Mouse (Mus musculus): ENCODE data around the gene Clock. TPM values are rescaled to one million over a fixed set of nuclear protein-coding genes. Genes with fewer than 3 reads are reported as not detected.

Clock gene
- polyA plus RNA-seq, 1 experiment from 2014 or later: 11.4 TPM

- H3K9ac ChIP-seq: no peak overlapping the region
- H3K27me3 ChIP-seq (replicated peaks): no peaks in the 10 kb centered on the region
- H3K27ac ChIP-seq: no peak overlapping the region
- H3K36me3 ChIP-seq: peaks cover 3% of the 10 kb centered on the region; the same call in 1 of the 2 replicates
- no peak for ATAC-seq
- no peak overlapping the region for H3K4me3 ChIP-seq (replicated peaks)
- H3K9me3 ChIP-seq: no peaks in the 10 kb centered on the region
- no peaks in the 10 kb centered on the region for H3K4me1 ChIP-seq (replicated peaks)
- H3K4me2 ChIP-seq (replicated peaks): no peak overlapping the region
These were observed 58.1 kb downstream of the Clock start for GRCm38 (mm10) chr5:76246539-76246938.

- ATAC-seq: no peak
- peaks cover 3% of the 10 kb centered on the region; the same call in 1 of the 2 replicates for H3K36me3 ChIP-seq
- H3K27me3 ChIP-seq (replicated peaks): no peaks in the 10 kb centered on the region
- no peaks in the 10 kb centered on the region for H3K9me3 ChIP-seq
- no peaks in the 10 kb centered on the region for H3K4me1 ChIP-seq (replicated peaks)
- 92% methylated on average over 3 of the region's 3 CpGs for WGBS
- H3K4me3 ChIP-seq (replicated peaks): no peak overlapping the region
- H3K9ac ChIP-seq: no peak overlapping the region
- no peak overlapping the region for H3K4me2 ChIP-seq (replicated peaks)
- H3K27ac ChIP-seq: no peak overlapping the region
These were observed 59.2 kb downstream of the Clock start for GRCm38 (mm10) chr5:76245419-76245818.

- WGBS: 93% methylated on average over 10 of the region's 10 CpGs
- Histone ChIP-seq H3K9me3 (no peaks in the 10 kb centered on the region), H3K4me1 (replicated peaks) (no peaks in the 10 kb centered on the region), H3K4me2 (replicated peaks) (no peak overlapping the region), H3K27me3 (replicated peaks) (no peaks in the 10 kb centered on the region), H3K27ac (no peak overlapping the region), H3K36me3 (peaks cover 3% of the 10 kb centered on the region; the same call in 1 of the 2 replicates), H3K4me3 (replicated peaks) (no peak overlapping the region), H3K9ac (no peak overlapping the region)
- no peak for ATAC-seq
These were observed 60.2 kb downstream of the Clock start for GRCm38 (mm10) chr5:76244430-76244829.

GRCm38 (mm10) chr5:76243929-76244328 lies 60.7 kb downstream of the Clock start:
- Histone ChIP-seq H3K4me1 (replicated peaks) (no peaks in the 10 kb centered on the region), H3K9me3 (no peaks in the 10 kb centered on the region), H3K4me2 (replicated peaks) (no peak overlapping the region), H3K36me3 (peaks cover 3% of the 10 kb centered on the region; the same call in 1 of the 2 replicates), H3K4me3 (replicated peaks) (no peak overlapping the region), H3K9ac (no peak overlapping the region), H3K27ac (no peak overlapping the region), H3K27me3 (replicated peaks) (no peaks in the 10 kb centered on the region)
- 97% methylated on average over 4 of the region's 4 CpGs for WGBS
- ATAC-seq: no peak

- Histone ChIP-seq H3K4me3 (replicated peaks) (no peak overlapping the region), H3K27ac (no peak overlapping the region), H3K27me3 (replicated peaks) (no peaks in the 10 kb centered on the region), H3K36me3 (peaks cover 3% of the 10 kb centered on the region; the same call in 1 of the 2 replicates), H3K9me3 (no peaks in the 10 kb centered on the region), H3K4me2 (replicated peaks) (no peak overlapping the region), H3K9ac (no peak overlapping the region), H3K4me1 (replicated peaks) (no peaks in the 10 kb centered on the region)
- ATAC-seq: no peak
- 86% methylated on average over 3 of the region's 3 CpGs for WGBS
These were observed 61.3 kb downstream of the Clock start for GRCm38 (mm10) chr5:76243274-76243673.

- ATAC-seq: no peak
- Histone ChIP-seq H3K4me3 (replicated peaks) (no peak overlapping the region), H3K9ac (no peak overlapping the region), H3K4me2 (replicated peaks) (no peak overlapping the region), H3K36me3 (peaks cover 14% of the 10 kb centered on the region), H3K4me1 (replicated peaks) (no peaks in the 10 kb centered on the region), H3K27me3 (replicated peaks) (no peaks in the 10 kb centered on the region), H3K27ac (no peak overlapping the region), H3K9me3 (no peaks in the 10 kb centered on the region)
- 92% methylated on average over 13 of the region's 13 CpGs for WGBS
These were observed 73.3 kb downstream of the Clock start for GRCm38 (mm10) chr5:76231171-76231855.

- Histone ChIP-seq H3K4me2 (replicated peaks) (no peak overlapping the region), H3K9me3 (no peaks in the 10 kb centered on the region), H3K27ac (no peak overlapping the region), H3K4me3 (replicated peaks) (no peak overlapping the region), H3K36me3 (peaks cover 9% of the 10 kb centered on the region; the same call in 1 of the 2 replicates), H3K4me1 (replicated peaks) (no peaks in the 10 kb centered on the region), H3K9ac (no peak overlapping the region), H3K27me3 (replicated peaks) (no peaks in the 10 kb centered on the region)
- 78% methylated on average over 6 of the region's 6 CpGs for WGBS
- no peak for ATAC-seq
These were observed 87.9 kb downstream of the Clock start for GRCm38 (mm10) chr5:76216691-76217090.

GRCm38 (mm10) chr5:76208066-76208465 lies 96.5 kb downstream of the Clock start:
- Histone ChIP-seq H3K36me3 (0 out of 2 replicates have a peak, but pooled peaks cover 20% of the 10 kb centered on the region), H3K4me2 (replicated peaks) (no peak overlapping the region), H3K4me1 (replicated peaks) (no peaks in the 10 kb centered on the region), H3K9me3 (no peaks in the 10 kb centered on the region), H3K27ac (no peak overlapping the region), H3K4me3 (replicated peaks) (no peak overlapping the region), H3K9ac (no peak overlapping the region), H3K27me3 (replicated peaks) (no peaks in the 10 kb centered on the region)
- no peak for ATAC-seq
- WGBS: 91% methylated on average over 5 of the region's 5 CpGs

GRCm38 (mm10) chr5:76205886-76206285 lies 98.7 kb downstream of the Clock start:
- Histone ChIP-seq H3K9ac (no peak overlapping the region), H3K4me3 (replicated peaks) (no peak overlapping the region), H3K27me3 (replicated peaks) (no peaks in the 10 kb centered on the region), H3K27ac (no peak overlapping the region), H3K4me1 (replicated peaks) (no peaks in the 10 kb centered on the region), H3K9me3 (no peaks in the 10 kb centered on the region), H3K36me3 (0 out of 2 replicates have a peak, but pooled peaks cover 17% of the 10 kb centered on the region), H3K4me2 (replicated peaks) (no peak overlapping the region)
- no peak for ATAC-seq
- WGBS: 83% methylated on average over 2 of the region's 2 CpGs

- Histone ChIP-seq H3K27me3 (replicated peaks) (no peaks in the 10 kb centered on the region), H3K9me3 (no peaks in the 10 kb centered on the region), H3K4me3 (replicated peaks) (no peak overlapping the region), H3K4me1 (replicated peaks) (no peaks in the 10 kb centered on the region), H3K4me2 (replicated peaks) (no peak overlapping the region), H3K27ac (no peak overlapping the region), H3K36me3 (peaks cover 21% of the 10 kb centered on the region), H3K9ac (no peak overlapping the region)
- ATAC-seq: no peak
- 76% methylated on average over 3 of the region's 3 CpGs for WGBS
These were observed 101.4 kb downstream of the Clock start for GRCm38 (mm10) chr5:76203171-76203570.

GRCm38 (mm10) chr5:76199346-76199745 lies 105.2 kb downstream of the Clock start:
- no peak overlapping the region for H3K9ac ChIP-seq
- H3K9me3 ChIP-seq: no peaks in the 10 kb centered on the region
- no peak overlapping the region for H3K4me3 ChIP-seq (replicated peaks)
- ATAC-seq: no peak
- H3K4me1 ChIP-seq (replicated peaks): no peaks in the 10 kb centered on the region
- H3K4me2 ChIP-seq (replicated peaks): no peak overlapping the region
- no peak overlapping the region for H3K27ac ChIP-seq
- peaks cover 13% of the 10 kb centered on the region for H3K36me3 ChIP-seq
- H3K27me3 ChIP-seq (replicated peaks): no peaks in the 10 kb centered on the region
- 93% methylated on average over 13 of the region's 13 CpGs for WGBS

- 84% methylated on average over 6 of the region's 6 CpGs for WGBS
- ATAC-seq: no peak
- H3K36me3 ChIP-seq: peaks cover 7% of the 10 kb centered on the region
These were observed 110.1 kb downstream of the Clock start for GRCm38 (mm10) chr5:76194377-76194945.

GRCm38 (mm10) chr5:76193075-76193474 lies 111.5 kb downstream of the Clock start:
- H3K9ac ChIP-seq: no peak overlapping the region
- peaks cover 3% of the 10 kb centered on the region; the same call in 1 of the 2 replicates for H3K4me1 ChIP-seq (replicated peaks)
- H3K36me3 ChIP-seq: peaks cover 5% of the 10 kb centered on the region; the same call in 1 of the 2 replicates
- no peak for ATAC-seq
- H3K27me3 ChIP-seq (replicated peaks): no peaks in the 10 kb centered on the region
- no peaks in the 10 kb centered on the region for H3K9me3 ChIP-seq
- H3K27ac ChIP-seq: no peak overlapping the region
- no peak overlapping the region for H3K4me2 ChIP-seq (replicated peaks)
- H3K4me3 ChIP-seq (replicated peaks): no peak overlapping the region

More at GRCm38 (mm10) chr5:76194377-76194945, 110.1 kb downstream of the Clock start:
- no peaks in the 10 kb centered on the region for H3K27me3 ChIP-seq (replicated peaks)
- no peak overlapping the region for H3K4me2 ChIP-seq (replicated peaks)
- no peak overlapping the region for H3K9ac ChIP-seq
- H3K4me3 ChIP-seq (replicated peaks): no peak overlapping the region
- H3K9me3 ChIP-seq: no peaks in the 10 kb centered on the region
- H3K27ac ChIP-seq: no peak overlapping the region
- H3K4me1 ChIP-seq (replicated peaks): no peaks in the 10 kb centered on the region
